Mouse (Mus musculus): ENCODE measurements around the gene Ceacam13.
"Not testable (repeated sequence)": the region's sequence is repeated elsewhere in the genome, so short reads cannot be mapped to it uniquely, and the experiment has no call there.

Ceacam13 gene

DNA sequence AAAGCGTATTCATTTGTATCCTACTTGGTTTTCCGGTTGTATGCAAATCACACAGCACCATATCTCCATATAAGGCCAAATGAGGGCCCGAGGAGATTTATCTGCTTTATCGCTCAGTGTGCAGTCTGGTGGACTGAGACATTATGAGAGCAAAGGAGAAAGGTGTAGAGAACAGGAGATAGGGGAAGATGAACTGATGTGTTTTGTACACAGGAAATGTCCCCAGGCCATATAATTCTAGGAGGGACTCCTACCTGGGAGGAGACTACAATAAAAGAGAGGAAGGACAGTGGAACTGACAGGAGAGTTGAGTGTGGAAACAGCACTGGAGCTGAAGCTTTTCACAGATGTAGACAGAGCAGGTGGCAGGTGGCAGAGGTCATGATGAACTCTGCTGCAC lies at the start of gene Ceacam13:
Gene Ceacam13 (plus strand): TSS at position 301 of the 400 bp plus-strand sequence.
- no peak for DNase-seq

DNA sequence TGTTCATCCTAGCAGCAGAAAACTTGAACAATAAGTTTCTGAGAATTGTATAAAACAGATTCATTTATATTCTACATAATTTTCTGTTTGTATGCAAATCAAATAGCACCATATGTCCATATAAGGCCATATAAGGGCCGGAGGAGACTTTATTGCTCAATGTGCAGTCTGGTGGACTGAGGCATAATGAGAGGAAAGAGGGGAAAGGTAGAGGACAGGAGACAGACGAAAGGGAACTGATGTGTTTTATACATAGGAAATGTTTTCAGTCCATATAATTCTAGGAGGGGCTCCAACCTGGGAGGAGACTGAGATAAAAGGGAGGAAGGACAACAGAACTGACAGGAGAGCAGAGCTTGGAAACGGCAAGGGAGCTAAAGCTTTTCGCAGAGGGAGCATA lies 37.9 kb upstream of the Ceacam13 start, which contains the start of gene Ceacam11:
Gene Ceacam11 (plus strand): TSS at position 301 of the 400 bp plus-strand sequence.
- no peak for DNase-seq

DNA sequence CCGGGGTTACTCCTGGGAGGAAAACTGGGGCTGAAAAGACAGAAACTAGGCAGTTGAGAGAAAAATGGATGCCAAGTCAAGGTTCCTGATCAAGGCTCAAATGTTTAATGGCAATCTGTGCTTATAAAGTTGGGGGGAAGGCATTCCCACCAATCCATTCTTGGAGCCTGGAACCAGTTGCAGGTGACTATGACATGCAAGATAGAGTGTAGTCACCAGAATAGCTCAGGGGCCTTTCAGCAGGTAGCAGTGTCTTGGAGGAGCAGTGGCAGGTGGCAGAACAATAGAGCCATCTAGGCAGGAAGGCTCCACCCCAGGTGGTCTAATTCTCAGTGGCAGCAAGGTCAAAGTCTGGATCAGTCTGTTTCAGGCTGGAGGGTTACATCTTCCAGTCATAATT lies 8.6 kb upstream of the Ceacam13 start:
- DNase-seq, result not testable (repeated sequence)

DNA sequence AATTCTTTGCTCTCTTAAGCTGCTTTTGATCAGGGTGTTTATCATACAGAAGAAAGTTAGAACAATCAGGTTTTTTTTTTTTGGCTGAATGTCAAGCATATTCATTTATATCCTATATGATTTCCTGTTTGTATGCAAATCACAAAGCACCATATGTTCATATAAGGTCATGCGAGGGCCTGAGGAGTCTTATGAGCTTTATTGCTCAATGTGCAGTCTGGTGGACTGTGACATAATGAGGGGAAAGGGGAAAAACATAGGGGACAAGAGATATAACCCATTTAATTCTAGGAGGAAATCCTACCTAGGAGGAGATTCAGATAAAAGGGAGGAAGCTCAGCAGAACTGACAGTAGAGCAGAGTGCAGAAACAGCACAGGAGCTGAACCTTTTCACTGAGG lies 55.9 kb downstream of the Ceacam13 start, which contains the start of gene Ceacam12:
Gene Ceacam12 (plus strand): TSS at position 301 of the 400 bp plus-strand sequence.
- no peak for DNase-seq
